Mouse (Mus musculus) macrophage (primary cell): ENCODE measurements around the gene Tprkb. TPM values are rescaled to one million over a fixed set of nuclear protein-coding genes. Genes with fewer than 3 reads are reported as not detected.
"Not testable (repeated sequence)": the region's sequence is repeated elsewhere in the genome, so short reads cannot be mapped to it uniquely, and the experiment has no call there.

Experiments used
- H3K27ac ChIP-seq: fragments of 350-480 bp; formaldehyde crosslinking; 2 replicates; pipeline ENCODE4 v1.9.0; 2021
- H3K36me3 ChIP-seq: fragments of 350-480 bp; formaldehyde crosslinking; 2 replicates; pipeline ENCODE4 v1.9.0; 2021; ENCODE audit errors: inconsistent target
- H3K4me3 ChIP-seq: fragments of 350-480 bp; formaldehyde crosslinking; 2 replicates; pipeline ENCODE4 v1.9.0; 2021; ENCODE audit errors: inconsistent target
- H3K79me2 ChIP-seq: fragments of 350-480 bp; formaldehyde crosslinking; 2 replicates; pipeline ENCODE4 v1.9.0; 2021; ENCODE audit errors: inconsistent target
- WGBS: methylation state at CpG from one replicate; pipeline ENCODE4 v1.1.7; 2026; ENCODE audit warnings: inconsistent platforms; ENCODE audit not compliant: missing documents; 5-methylcytosine and 5-hydroxymethylcytosine counted together
- polyA plus RNA-seq: library from polyadenylated mRNA; stranded (reverse); fragments of 250-400 nt; gene quantifications from 3 replicates; pipeline ENCODE4 v1.2.4, GENCODE M21; 2018; ENCODE audit warnings: inconsistent platforms
- total RNA-seq, 78 experiments: library from RNA; depleted of rRNA; stranded (reverse); fragments of 250-400 nt; gene quantifications; 1 replicate in 9 of 78; 2 replicates in 24 of 78; 3 replicates in 43 of 78; 4 replicates in 2 of 78; pipeline ENCODE4 v1.2.4; 2018; ENCODE audit warnings: inconsistent platforms in 56 of 78

Gene Tprkb
- total RNA-seq (2018; cell fraction: chromatin; rRNA removed) = 10 to 100 TPM in 15 of 26 experiments, 1 to 10 TPM in 10, under 1 TPM in 1; 0.37 to 37.5 (median 13.1) TPM
- total RNA-seq (2018; cell fraction: cytosol; rRNA removed) = 10 to 100 TPM in 25 of 26 experiments, 1 to 10 TPM in 1; 8.5 to 30.0 (median 21.5) TPM
- 10 to 100 TPM in 15 of 26 experiments, 1 to 10 TPM in 11; 3.6 to 41.9 (median 12.0) TPM for total RNA-seq (2018; cell fraction: nucleus; rRNA removed)
- polyA plus RNA-seq = 20.6 to 22.8 TPM (median 21.2 TPM) in 3 replicates

DNA sequence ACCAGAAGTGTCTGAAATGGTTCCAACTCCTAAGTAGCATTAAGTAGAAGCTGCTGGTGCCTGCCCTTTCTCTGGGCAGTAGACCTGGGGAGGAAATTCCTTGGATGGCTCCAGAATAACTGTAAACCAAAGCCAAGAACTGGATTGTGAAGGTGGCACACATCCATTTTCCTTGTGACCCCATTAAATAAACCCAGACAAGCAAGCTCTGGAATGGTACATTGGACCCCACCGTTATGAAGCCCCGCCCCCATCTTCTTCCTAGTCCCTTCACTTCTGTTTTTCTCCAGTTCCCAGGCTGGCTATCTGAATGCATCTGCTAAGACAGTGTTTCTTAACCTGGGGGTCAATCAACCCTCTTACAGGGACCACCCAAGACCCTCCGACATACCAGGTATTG lies at the start of gene Tprkb:
TSS of gene Tprkb (plus strand) at position 279 of the 400 bp plus-strand sequence.
- WGBS = 37% methylated on average over 3 of the region's 3 CpGs
- Histone ChIP-seq H3K36me3 (no peaks in the 10 kb centered on the region), H3K27ac (no peak within 1 kb of the TSS), H3K79me2 (peaks cover 2% of the 10 kb centered on the region; the same call in 1 of the 2 replicates), H3K4me3 (no peak within 1 kb of the TSS)

GRCm38 (mm10) chr6:85862565-85862964 lies 49.1 kb upstream of the Tprkb start:
- H3K4me3 ChIP-seq = no peak overlapping the region
- 81% methylated on average over 3 of the region's 3 CpGs for WGBS
- no peak overlapping the region for H3K27ac ChIP-seq
- no peaks in the 10 kb centered on the region for H3K36me3 ChIP-seq
- no peaks in the 10 kb centered on the region for H3K79me2 ChIP-seq

GRCm38 (mm10) chr6:85863136-85863535 lies 48.5 kb upstream of the Tprkb start:
- Histone ChIP-seq H3K4me3 (no peak overlapping the region), H3K27ac (no peak overlapping the region), H3K79me2 (no peaks in the 10 kb centered on the region), H3K36me3 (no peaks in the 10 kb centered on the region)
- WGBS = 88% methylated on average over 2 of the region's 2 CpGs

DNA sequence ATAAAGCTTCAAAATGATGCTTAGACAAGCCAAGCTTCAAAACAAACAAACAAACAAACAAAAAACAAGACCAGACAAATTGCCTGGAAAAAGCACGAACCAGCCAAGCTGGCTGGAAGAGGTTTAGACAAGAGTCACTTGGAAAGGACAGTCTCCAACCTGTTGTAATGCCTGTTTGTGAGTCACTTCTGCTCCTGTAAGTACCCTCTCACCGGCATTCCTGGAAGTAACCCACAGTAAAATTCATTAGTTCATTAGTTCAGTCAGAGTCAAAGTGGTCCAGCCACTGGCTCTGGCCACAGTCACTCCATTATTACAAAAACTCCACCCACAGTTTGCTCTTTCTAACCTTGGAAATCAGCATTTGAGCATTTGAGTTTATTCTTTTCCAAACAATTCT lies 47.8 kb upstream of the Tprkb start:
- H3K4me3 ChIP-seq = no peak overlapping the region
- no peaks in the 10 kb centered on the region for H3K36me3 ChIP-seq
- no peak overlapping the region for H3K27ac ChIP-seq
- H3K79me2 ChIP-seq = no peaks in the 10 kb centered on the region
- 85% methylated on average over 2 of the region's 2 CpGs for WGBS

DNA sequence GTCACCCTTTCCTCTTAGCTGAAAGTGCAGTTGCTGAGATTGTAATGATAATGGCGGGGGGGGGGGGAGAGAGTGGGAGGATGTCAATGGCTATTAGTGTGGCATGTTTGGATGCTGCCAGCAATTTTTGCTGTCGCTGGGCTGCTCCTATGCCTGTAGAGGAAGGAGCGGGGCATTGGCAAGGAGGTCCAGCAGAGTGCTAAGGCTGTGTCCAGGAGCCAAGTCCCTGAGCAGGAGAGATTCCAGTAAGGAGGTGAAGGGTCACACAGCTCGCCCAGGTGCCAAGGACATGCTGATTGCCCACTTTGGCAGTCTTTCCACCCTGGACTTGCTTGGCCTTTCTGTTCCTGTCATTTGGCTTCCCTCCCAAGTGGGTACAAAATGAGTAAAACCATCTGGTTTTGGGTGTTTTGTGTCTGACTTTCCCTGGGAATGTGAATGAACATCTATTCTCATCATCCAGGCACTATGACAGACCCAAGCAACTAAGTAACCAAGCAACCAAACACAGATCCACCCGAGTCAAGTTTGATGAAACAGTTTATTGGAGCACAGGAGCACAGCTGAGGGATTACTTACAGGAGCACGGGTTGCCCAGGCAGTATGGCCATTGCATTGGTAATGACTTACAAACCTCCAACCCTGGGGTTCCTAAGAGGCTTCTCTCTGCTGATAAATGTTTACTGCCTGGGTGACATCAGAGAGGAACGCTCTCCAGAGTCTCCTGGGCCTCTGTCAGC lies 46.6 kb upstream of the Tprkb start:
- not testable (repeated sequence) for H3K79me2 ChIP-seq, H3K36me3 ChIP-seq, H3K27ac ChIP-seq, H3K4me3 ChIP-seq
- 81% methylated on average over 4 of the region's 7 CpGs for WGBS

GRCm38 (mm10) chr6:85866166-85866565 lies 45.5 kb upstream of the Tprkb start:
- H3K4me3 ChIP-seq, H3K36me3 ChIP-seq, H3K79me2 ChIP-seq, H3K27ac ChIP-seq: not testable (repeated sequence)
- WGBS = 89% methylated on average over 3 of the region's 3 CpGs

GRCm38 (mm10) chr6:85866995-85867394 lies 44.7 kb upstream of the Tprkb start:
- not testable (repeated sequence) for H3K36me3 ChIP-seq, H3K79me2 ChIP-seq, H3K4me3 ChIP-seq, H3K27ac ChIP-seq
- no CpG with 5 or more reads among the region's 1 CpGs for WGBS

GRCm38 (mm10) chr6:85867726-85868690 lies 43.7 kb upstream of the Tprkb start:
- 39% methylated on average over 8 of the region's 8 CpGs for WGBS
- H3K4me3 ChIP-seq = no peak overlapping the region
- H3K27ac ChIP-seq = no peak overlapping the region
- H3K36me3 ChIP-seq = no peaks in the 10 kb centered on the region
- H3K79me2 ChIP-seq = no peaks in the 10 kb centered on the region

DNA sequence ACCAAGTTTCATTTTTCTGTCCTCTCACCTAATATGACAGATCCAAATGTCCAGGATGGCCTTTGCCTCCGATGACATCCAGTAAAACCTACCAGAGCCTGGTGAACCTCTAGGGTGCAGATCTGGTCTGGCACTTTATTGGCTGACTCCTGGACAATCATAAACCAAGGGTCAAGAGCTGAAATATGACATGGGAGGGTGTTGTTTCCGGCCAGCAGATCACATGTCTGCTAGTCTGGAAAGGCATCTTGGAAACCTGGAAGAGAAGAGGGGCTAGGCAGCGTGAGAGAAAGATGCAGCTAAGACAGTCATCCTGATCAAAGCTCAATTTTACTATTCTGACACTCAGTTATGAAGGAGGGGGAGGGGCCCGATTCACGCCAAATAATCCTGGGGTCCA lies 42.7 kb upstream of the Tprkb start, which contains the start of gene Nat8f2:
TSS of gene Nat8f2 (minus strand) at position 153 of the 400 bp plus-strand sequence.
- not testable (repeated sequence) for H3K36me3 ChIP-seq, H3K4me3 ChIP-seq, H3K27ac ChIP-seq, H3K79me2 ChIP-seq
- 94% methylated on average over 5 of the region's 5 CpGs for WGBS

DNA sequence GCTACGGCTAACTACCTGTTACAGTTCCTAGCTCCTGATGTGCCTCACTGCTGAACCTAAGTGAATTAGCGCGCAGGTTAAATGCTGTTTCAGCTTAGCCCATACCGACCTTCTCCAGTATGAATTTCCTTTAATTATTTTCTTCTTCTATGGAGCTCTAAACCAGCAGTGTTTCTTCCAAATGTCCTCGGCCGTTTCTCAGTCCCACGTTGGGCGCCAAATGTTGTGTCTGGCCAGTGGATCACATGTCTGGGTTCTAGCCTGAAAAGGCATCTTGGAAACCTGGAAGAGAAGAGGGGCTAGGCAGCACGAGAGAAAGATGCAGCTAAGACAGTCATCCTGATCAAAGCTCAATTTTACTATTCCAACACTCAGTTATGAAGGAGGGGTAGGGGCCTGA lies 28.4 kb upstream of the Tprkb start:
- not testable (repeated sequence) for H3K79me2 ChIP-seq, H3K36me3 ChIP-seq, H3K27ac ChIP-seq, H3K4me3 ChIP-seq
- 92% methylated on average over 8 of the region's 9 CpGs for WGBS

GRCm38 (mm10) chr6:85884311-85884710 lies 27.4 kb upstream of the Tprkb start:
- H3K4me3 ChIP-seq = no peak overlapping the region
- H3K36me3 ChIP-seq = no peaks in the 10 kb centered on the region
- WGBS = 86% methylated on average over 1 of the region's 1 CpGs
- H3K79me2 ChIP-seq = no peaks in the 10 kb centered on the region
- H3K27ac ChIP-seq = no peak overlapping the region

DNA sequence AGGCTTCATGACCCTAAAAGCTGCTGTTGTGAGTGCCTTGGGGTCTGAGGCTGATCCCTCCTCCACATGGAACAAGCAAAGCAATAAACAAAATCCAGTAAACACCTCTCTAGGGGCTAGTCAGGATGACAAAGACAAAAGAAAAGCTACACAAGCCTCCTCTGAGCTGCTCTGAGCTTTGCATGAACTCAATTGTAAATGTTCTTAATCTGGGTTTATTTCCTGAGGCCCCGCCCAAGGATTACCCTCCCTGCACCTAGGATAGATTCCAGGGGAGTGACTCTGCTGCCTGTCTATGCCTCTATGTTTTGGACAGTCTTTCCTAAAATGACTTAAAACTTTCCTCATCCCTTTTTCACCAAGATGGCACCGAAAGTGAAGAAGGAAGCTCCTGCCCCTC lies 22.7 kb upstream of the Tprkb start:
- no peaks in the 10 kb centered on the region for H3K79me2 ChIP-seq
- no peak overlapping the region for H3K27ac ChIP-seq
- H3K4me3 ChIP-seq = no peak overlapping the region
- H3K36me3 ChIP-seq = no peaks in the 10 kb centered on the region
- WGBS = 93% methylated on average over 2 of the region's 2 CpGs

DNA sequence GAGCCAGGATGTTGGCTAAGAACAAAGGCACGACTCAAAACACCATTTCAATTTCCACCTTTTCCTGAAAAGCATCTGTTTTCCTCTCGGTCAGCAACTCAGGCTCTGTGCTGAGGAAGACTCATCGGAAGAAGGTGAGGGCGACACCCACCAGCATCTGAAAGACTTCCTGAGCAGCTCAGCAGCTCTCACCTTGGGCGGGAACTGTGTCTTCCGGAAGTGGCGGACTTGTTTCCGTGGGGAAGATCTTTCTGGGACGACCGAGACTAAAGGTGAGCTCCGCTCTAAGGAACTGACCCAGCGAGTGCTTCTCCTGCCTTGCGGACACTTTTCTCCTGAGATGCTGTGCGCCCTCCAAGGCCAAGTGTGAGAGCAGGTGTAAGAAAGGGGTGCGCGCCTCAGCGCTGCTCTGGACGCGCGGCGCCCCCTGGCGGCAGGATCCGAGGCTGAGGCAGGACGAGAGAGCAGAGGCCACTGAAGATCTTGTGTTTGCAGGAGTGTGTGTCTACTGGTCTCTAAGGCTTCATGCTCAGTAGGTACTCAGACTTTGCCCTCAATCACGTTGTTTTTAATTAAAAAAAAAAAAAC lies 16.5 kb upstream of the Tprkb start:
- not testable (repeated sequence) for H3K4me3 ChIP-seq, H3K36me3 ChIP-seq, H3K27ac ChIP-seq, H3K79me2 ChIP-seq
- WGBS = 70% methylated on average over 25 of the region's 25 CpGs

GRCm38 (mm10) chr6:85898596-85899475 lies 12.8 kb upstream of the Tprkb start:
- H3K36me3 ChIP-seq, H3K27ac ChIP-seq, H3K79me2 ChIP-seq, H3K4me3 ChIP-seq: not testable (repeated sequence)
- 86% methylated on average over 6 of the region's 8 CpGs for WGBS
